Mouse (Mus musculus): ENCODE measurements around the gene Rnf115. TPM values are rescaled to one million over a fixed set of nuclear protein-coding genes. Genes with fewer than 3 reads are reported as not detected.
A peak's percentile ranks its signal among the peaks of the same experiment; 100 is the strongest.
"Not testable (repeated sequence)": the region's sequence is repeated elsewhere in the genome, so short reads cannot be mapped to it uniquely, and the experiment has no call there.

Gene Rnf115
- total RNA-seq (2021): 33.5 and 34.2 TPM in 2 replicates
- long read RNA-seq, experiment 1, transcript Rnf115-201 (9 exons, 2,209 nt): major isoform, 40 of 47 reads
- long read RNA-seq, experiment 1, partial matches to known transcripts: 0 of 47 reads
- long read RNA-seq, experiment 1, other reads (novel, unspliced or antisense): 6 of 47 reads
- long read RNA-seq, experiment 2, transcript Rnf115-201 (9 exons, 2,209 nt): major isoform, 27 of 31 reads
- long read RNA-seq, experiment 2, partial matches to known transcripts: 1 of 31 reads
- long read RNA-seq, experiment 2, other reads (novel, unspliced or antisense): 3 of 31 reads

GRCm38 (mm10) chr3:96727343-96727827, at the start of gene Rnf115, which contains the start of gene Polr3c:
TSS of gene Rnf115 (plus strand) at chr3:96727664.
TSS of gene Polr3c (minus strand) at chr3:96727628.
- peak; percentile 99 for DNase-seq

- DNase-seq: no peak
Measured at GRCm38 (mm10) chr3:96678456-96678855, 49.0 kb upstream of the Rnf115 start.

- peak; percentile 76 for DNase-seq
Measured at GRCm38 (mm10) chr3:96679159-96679674, 48.2 kb upstream of the Rnf115 start.

- DNase-seq: no peak
Measured at GRCm38 (mm10) chr3:96680269-96680956, 47.1 kb upstream of the Rnf115 start.

- no peak for DNase-seq
Measured at GRCm38 (mm10) chr3:96683496-96683895, 44.0 kb upstream of the Rnf115 start.

- DNase-seq: peak; percentile 62
Measured at GRCm38 (mm10) chr3:96684151-96684821, 43.2 kb upstream of the Rnf115 start.

- DNase-seq: peak; percentile 24
Measured at GRCm38 (mm10) chr3:96684822-96685156, 42.7 kb upstream of the Rnf115 start.

GRCm38 (mm10) chr3:96686057-96686456, 41.4 kb upstream of the Rnf115 start:
- DNase-seq: not testable (repeated sequence)

- no peak for DNase-seq
Measured at GRCm38 (mm10) chr3:96688854-96689253, 38.6 kb upstream of the Rnf115 start.

- no peak for DNase-seq
Measured at GRCm38 (mm10) chr3:96690298-96690697, 37.2 kb upstream of the Rnf115 start.

GRCm38 (mm10) chr3:96692506-96692905, 35.0 kb upstream of the Rnf115 start:
- DNase-seq: peak; percentile 42

GRCm38 (mm10) chr3:96693579-96693978, 33.9 kb upstream of the Rnf115 start:
- DNase-seq: no peak

- peak; percentile 94 for DNase-seq
Measured at GRCm38 (mm10) chr3:96696198-96696765, 31.2 kb upstream of the Rnf115 start, which contains the start of gene Pias3. TSS of gene Pias3 (plus strand) at chr3:96696384.

- DNase-seq: peak; percentile 96
Measured at GRCm38 (mm10) chr3:96696766-96697732, 30.4 kb upstream of the Rnf115 start.

GRCm38 (mm10) chr3:96698993-96699690, 28.3 kb upstream of the Rnf115 start:
- no peak for DNase-seq

GRCm38 (mm10) chr3:96700376-96700775, 27.1 kb upstream of the Rnf115 start:
- peak; percentile 44 for DNase-seq

GRCm38 (mm10) chr3:96701003-96701402, 26.5 kb upstream of the Rnf115 start:
- DNase-seq: no peak

- DNase-seq: peak; percentile 54
Measured at GRCm38 (mm10) chr3:96704778-96705177, 22.7 kb upstream of the Rnf115 start.

- no peak for DNase-seq
Measured at GRCm38 (mm10) chr3:96706217-96706616, 21.2 kb upstream of the Rnf115 start.

GRCm38 (mm10) chr3:96706984-96707383, 20.5 kb upstream of the Rnf115 start:
- no peak for DNase-seq
